Mouse (Mus musculus) brown adipose tissue, adult 24 weeks (tissue): ENCODE data around the gene Gm49776. TPM values are rescaled to one million over a fixed set of nuclear protein-coding genes. Genes with fewer than 3 reads are reported as not detected.

Experiments
- H3K27ac ChIP-seq: fragments of 200-500 bp; replicated peaks from 2 replicates; pipeline ENCODE4 v1.5.1; 2012; ENCODE audit warnings: low read depth, mild to moderate bottlenecking, low read length
- H3K4me1 ChIP-seq: fragments of 200-500 bp; 2 replicates; pipeline ENCODE4 v1.6.1; 2012; ENCODE audit warnings: low read length, mixed read lengths; ENCODE audit not compliant: control insufficient read depth, insufficient read depth, insufficient read length
- H3K4me3 ChIP-seq: fragments of 200-500 bp; 2 replicates; pipeline ENCODE4 v1.5.1; 2012; ENCODE audit warnings: low read depth, mild to moderate bottlenecking, low read length, moderate library complexity; ENCODE audit not compliant: insufficient read depth
- polyA plus RNA-seq: library from polyadenylated mRNA; stranded (reverse); fragments of >200 nt; gene quantifications from 2 replicates; pipeline ENCODE4 v1.2.4, GENCODE M21; 2012; ENCODE audit not compliant: missing spikeins, insufficient read depth, insufficient read length

Gene Gm49776
- polyA plus RNA-seq, 1 experiment = not detected

DNA sequence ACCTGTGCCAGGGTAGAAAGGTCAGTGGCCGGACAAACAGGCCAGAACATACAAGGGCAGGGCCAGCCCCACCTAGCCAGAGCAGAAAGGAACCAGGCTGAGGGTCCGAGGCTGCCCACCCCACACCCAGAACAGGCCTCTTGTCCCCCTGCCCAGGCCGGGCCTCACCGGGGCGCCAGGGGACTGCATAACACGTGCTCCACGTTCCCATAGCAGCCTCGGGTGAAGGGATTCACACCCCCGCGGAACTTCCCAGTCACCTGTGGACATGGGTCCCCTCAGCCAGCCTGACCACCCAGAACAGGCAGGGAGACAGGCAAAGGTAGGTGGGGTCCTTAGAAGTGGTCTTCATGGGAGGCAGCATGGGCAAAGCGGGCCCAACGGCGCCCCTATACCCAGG, 30.9 kb downstream of the Gm49776 start:
- Histone ChIP-seq H3K4me3 (no peak overlapping the region), H3K27ac (no peak overlapping the region), H3K4me1 (peaks cover 19% of the 10 kb centered on the region)

DNA sequence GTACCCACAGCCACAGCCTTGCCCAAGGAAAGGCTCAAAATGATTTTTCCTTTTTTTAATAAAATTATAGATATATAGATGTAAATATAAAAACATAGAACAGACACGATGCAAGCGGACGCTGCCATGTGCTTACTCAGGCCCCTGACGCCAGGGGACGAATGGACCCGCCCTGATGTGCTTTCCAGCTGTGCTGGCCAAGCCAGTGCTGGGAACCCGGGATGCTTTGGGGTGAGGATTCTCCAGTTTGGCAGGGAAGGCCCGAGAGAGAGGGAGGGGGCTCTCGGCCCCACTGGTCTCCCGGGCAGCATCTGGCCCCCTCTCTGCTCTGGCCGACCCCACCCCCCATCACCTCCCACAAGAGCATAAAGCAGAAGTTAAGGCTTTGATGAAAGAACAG, 35.9 kb downstream of the Gm49776 start:
- no peak overlapping the region for H3K4me3 ChIP-seq
- no peaks in the 10 kb centered on the region; the same call in 1 of the 2 replicates for H3K4me1 ChIP-seq
- no peak overlapping the region for H3K27ac ChIP-seq

DNA sequence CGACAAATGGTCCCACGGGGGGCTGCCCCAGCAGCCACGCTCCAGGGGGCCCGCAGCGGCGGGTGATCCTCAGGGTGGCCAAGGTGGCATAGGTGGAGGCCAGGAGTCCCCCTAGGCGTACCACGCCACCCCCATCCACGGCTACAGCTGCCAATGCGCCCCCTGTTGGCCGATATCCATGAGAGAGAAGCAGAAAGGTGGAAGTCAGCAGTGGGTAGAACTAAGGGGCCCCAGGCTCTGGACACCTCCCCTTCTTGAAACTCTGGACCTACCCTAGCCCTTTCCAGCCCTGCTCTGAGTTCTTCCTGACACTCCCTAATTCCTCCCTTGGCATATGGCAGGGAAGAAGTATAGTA, 36.6 kb downstream of the Gm49776 start:
- Histone ChIP-seq H3K4me1 (no peaks in the 10 kb centered on the region; the same call in 1 of the 2 replicates), H3K4me3 (no peak overlapping the region), H3K27ac (no peak overlapping the region)

DNA sequence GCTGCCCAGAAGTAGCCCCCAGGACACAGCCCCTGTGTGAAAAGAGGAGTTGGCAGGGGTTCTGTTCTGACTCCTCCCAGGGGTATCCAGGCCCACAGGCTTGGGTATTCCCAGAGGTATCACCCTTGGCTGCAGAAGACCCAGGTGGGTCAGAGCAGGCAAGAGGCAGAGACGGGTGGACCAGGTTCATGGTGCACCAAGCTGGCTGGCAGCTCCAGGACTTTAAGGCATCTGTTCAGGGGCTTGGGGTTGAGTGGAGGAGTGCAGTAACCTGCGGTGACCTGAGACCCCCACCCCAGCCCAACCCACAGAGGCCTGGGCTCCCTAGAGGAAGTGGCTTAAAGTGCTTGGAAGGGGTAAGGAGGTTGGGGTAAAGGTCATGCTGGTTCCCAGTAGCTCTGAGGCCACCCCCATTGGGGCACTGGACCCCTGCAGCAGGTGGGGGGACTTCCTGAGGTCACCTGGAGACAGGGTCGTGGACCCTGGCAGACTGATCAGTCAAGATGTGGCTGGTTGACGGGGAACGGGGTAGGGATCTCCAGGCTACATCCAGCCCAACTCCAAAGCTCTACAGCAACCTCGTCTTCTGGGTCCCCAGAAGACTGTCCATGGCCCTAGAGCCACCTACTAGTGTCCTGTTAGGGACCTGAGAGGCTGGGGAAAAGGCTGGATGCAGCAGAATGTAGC, 37.1 kb downstream of the Gm49776 start:
- Histone ChIP-seq H3K27ac (no peak overlapping the region), H3K4me3 (no peak overlapping the region), H3K4me1 (no peaks in the 10 kb centered on the region; the same call in 1 of the 2 replicates)

DNA sequence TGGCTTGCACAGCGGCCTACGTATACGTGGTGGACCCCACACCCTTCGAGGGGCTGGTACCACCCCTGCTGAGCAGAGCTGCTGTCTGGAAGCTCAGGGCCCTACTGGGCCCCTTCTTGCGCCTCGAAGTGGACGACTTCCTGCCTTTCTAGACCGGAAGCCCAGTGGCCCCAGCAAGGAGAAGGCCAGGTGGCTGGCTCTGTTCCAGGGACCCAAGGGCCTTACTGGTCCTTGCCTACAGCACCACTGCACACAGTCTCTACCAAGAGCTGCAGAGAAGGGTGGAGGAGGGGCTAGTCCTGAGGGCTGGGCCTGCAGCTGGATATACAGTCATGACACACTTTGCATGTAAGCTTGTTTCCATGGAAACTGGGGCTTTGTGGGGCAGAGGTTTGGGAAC, 38.1 kb downstream of the Gm49776 start:
- H3K27ac ChIP-seq = no peak overlapping the region
- no peaks in the 10 kb centered on the region; the same call in 1 of the 2 replicates for H3K4me1 ChIP-seq
- no peak overlapping the region for H3K4me3 ChIP-seq

DNA sequence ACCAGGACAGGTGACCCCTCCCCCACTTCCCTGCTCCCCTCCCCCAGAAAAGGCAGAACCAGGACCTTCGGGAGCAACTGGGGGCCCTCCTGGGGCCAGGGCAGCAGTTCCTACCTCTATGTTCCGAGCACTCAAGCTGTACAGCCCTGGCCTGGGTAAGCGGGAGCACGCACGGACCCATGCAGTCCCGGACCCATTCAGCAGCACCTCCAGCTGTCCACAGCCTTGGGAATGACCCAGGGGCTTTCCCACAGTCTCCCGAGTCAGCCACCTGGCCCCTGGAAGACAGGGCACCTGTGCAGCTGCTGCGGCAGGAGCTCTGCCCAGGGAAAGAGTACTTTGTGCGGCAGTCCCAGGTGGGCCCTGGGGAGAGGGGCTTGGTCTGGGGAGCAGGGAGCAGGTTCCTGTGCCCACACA, 39.5 kb downstream of the Gm49776 start:
- H3K4me3 ChIP-seq = no peak overlapping the region
- H3K27ac ChIP-seq = no peak overlapping the region
- no peaks in the 10 kb centered on the region; the same call in 1 of the 2 replicates for H3K4me1 ChIP-seq

DNA sequence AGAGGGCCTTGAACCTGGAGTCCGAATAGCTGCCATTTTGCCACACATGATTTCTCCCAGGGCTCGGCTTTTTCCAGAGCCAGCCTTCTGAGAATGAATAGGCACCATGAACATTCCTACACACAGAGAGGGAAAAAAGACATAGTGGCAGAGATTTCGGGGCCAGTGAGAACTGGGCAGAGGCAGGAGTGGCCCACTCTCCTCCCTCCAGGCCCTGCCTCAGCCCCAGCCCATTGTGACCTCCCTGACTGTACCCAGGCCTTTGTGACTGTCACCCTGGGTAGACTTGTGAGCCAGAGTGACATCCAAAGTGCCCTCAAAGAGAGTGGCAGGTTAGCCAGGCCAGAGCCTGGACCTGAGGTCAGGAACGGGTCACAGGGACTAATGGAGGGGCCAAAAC, 40.5 kb downstream of the Gm49776 start, which contains the start of gene Ccdc188:
Gene Ccdc188 (plus strand): TSS at position 301 of the 400 bp plus-strand sequence.
- no peaks in the 10 kb centered on the region; the same call in 1 of the 2 replicates for H3K4me1 ChIP-seq
- no peak within 1 kb of the TSS for H3K27ac ChIP-seq
- H3K4me3 ChIP-seq = no peak within 1 kb of the TSS

DNA sequence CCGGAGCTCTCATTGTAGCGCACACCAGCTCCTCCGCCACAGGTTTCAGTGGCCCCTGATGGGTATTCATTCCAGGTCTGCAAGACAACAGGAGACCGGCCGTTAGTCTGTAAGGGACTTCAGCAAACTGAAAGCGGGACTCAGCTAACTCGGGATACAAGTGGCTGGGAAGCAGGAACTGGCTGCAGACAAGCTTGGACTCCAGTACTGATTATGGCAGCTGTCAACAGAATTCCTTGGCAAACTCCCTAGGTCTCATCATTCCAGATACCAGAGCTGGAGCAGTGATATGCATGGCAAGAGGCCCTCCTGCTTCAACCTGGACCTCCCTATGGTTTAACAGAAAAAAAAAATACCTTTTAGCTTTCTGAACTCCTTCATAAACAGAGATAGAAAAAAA, 43.3 kb downstream of the Gm49776 start:
- Histone ChIP-seq H3K4me1 (no peaks in the 10 kb centered on the region), H3K4me3 (no peak overlapping the region), H3K27ac (no peak overlapping the region)

DNA sequence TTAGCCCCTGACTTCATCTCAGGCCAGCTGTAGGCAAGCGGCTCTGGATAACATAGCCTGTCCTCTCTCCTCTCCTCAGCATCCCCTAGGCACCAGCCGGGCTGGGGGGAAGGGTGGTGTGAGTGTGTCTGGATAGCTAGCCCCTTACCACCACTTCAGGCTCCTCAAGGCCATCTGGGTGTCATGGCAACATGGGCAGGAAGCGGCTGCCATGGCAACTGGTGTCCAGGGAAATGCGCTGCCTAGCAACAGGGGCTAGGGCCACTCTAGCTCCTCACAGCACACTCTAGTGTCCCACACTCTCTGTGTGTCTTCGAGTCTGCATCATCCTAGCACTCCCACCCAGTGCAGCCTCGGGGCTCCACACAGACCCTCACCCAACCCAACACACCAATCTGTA, 44.4 kb downstream of the Gm49776 start:
- Histone ChIP-seq H3K4me1 (no peaks in the 10 kb centered on the region), H3K27ac (no peak overlapping the region), H3K4me3 (no peak overlapping the region)

DNA sequence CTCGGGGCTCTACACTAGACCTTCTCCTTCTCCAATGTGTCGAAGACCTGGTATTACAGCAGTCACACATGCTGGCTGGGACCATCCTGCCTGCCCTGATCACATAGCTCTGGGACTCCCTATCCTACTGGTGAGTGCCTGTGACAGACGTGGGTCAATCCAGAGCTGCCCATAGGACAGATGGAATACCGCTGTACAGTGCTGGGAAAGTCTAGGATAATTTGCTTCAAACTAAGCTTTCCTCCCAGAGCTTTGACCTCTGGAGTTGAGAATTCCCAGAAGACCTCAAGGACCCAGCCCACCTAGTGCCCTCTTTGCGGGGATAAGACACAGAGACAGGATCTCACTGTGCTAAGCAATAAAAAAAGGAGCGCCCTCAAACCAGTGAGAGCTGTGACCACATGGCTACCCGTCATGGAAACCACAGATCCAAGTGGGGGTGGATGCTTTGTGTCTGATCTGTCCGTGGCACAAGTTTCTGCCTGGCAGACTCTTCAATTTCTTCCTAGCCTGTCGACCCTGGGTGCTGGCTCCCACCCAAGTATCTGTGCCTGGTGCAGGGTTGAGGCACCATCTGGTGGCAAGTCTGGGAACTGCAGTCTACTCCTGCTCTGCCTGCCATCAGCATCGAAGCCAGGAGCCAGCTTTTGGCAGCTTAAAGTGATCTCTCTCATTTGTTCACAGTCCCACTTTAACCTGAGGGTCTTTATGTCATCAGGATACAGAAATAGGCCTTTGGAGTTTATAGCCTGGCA, 46.5 kb downstream of the Gm49776 start:
- H3K4me1 ChIP-seq = no peaks in the 10 kb centered on the region
- no peak overlapping the region for H3K4me3 ChIP-seq
- no peak overlapping the region for H3K27ac ChIP-seq

DNA sequence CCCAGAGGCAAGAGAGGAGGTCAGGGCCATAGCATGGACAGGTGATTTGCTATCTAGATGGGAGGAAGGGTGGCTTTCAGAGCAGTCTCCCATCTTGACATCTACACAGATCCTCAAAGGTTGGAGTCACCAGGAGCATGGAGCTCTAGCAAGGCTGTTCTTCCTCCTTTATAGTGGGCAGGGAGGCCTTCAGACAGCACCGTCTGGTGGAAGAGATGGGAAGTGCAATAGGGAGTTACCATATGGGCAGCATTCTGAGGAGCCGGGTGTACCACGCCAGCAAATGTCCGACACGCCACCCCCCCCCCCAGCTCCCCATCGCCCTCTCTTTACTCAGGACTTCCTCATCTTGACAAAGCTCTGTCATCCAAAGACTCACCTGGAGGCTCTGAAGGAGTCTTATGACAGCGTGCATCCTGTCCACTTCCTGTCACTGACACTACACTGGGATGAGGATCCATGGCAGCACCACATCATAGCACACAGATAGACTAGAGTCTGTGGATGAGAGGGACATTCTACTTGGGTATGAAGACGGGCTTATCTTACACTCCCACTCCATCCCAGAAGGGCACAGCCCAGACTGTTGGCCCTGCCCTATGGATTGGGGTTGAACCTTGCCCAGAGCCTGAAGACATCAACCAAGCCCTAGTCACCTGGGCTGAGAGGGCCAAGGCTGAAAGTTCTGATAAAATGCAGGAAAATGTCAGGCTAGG, 47.3 kb downstream of the Gm49776 start:
- Histone ChIP-seq H3K4me3 (no peak overlapping the region), H3K4me1 (no peaks in the 10 kb centered on the region), H3K27ac (no peak overlapping the region)

DNA sequence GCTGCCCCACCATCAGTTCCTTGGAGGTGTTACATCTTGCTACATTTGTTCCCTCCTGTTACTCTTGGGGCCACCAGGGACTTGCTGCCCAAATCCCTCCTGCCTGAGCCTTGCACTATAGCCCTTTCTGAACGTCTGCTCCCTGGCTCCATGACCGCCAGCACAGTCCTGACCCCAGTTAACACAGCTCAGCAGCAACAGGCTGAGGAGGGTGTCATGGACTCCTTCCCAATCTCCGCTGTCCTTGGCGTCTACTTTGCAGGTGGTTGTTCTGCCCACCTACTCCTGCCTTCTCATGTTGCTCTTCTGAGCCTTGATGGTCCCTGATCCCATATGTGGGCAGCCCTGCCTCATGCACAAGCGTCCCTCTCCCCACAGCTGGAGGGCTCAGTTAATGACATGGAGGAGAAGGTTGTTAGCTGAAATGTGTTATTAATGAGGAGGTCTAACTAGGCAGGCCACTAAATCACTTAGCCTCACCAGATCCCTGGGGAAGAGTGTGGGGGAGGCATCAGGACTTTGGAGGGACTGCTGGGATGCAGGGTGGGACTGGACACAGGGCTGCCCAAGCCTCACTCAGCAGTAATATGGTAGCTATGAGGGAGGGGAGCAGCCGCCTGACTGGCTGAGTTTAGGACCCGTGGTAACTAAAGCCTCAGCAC, 54.6 kb downstream of the Gm49776 start:
- no peak overlapping the region for H3K27ac ChIP-seq
- no peak overlapping the region for H3K4me3 ChIP-seq
- no peaks in the 10 kb centered on the region for H3K4me1 ChIP-seq

DNA sequence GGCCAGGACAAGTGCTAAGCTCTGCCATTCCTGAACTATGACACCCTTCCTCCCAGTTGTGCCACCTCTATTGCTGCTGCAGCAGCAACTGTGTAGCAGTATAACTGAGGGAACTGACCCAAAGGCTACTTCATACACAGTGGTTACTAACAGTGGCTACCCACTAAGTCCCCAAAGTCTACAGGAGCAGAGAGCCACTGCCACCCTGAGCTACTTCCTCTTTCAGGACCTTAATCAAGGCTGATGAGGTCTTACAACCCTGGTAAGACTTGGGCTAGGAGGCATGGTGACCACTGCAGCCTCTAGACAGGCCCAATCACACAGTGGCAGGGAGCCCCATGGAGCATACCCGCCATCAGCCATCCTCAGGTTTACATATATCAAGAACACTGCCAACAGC, 56.1 kb downstream of the Gm49776 start:
- H3K27ac ChIP-seq = no peak overlapping the region
- H3K4me1 ChIP-seq = no peaks in the 10 kb centered on the region
- no peak overlapping the region for H3K4me3 ChIP-seq

DNA sequence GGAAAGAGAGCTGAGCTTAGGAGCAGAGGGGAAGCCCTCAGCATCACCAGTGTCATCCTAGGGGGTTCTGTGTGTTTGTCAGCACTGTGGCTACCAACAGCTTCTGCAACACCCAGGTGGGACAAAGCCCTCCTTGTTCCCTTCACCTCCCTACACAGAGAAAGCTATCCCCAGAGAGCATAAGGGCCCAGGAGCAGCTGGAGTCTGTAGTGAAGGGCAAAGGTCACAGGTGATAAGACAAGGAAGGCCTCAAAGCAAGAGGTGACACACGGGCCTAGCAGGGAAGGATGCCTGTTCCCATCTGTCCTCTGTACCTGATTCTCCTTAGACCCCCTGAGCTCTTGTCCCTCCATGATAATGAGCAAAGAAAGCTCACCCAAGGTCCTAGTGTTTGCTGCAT, 56.5 kb downstream of the Gm49776 start:
- H3K4me3 ChIP-seq = no peak overlapping the region

DNA sequence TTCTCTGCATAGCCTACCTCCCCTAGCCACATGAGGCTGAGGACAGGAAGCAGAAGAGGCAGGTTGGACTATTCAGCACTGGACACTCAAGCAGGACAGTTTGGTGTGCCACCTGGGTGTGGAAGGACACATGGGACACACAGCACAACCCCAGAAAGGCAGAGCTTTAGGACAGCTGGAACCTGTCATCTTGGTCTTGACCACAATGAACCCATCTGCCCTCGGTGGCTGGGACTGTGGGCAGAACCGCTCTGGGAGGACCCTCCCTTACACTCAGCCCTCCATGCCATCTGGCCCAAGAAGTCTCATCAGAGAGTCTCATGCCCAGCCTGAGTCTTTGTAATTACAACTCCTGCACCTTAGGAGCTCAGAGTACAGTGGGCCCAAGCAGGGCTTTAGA, 58.1 kb downstream of the Gm49776 start:
- Histone ChIP-seq H3K4me1 (no peaks in the 10 kb centered on the region), H3K27ac (no peak overlapping the region)

More for the DNA sequence above, 56.5 kb downstream of the Gm49776 start:
- Histone ChIP-seq H3K4me1 (no peaks in the 10 kb centered on the region), H3K27ac (no peak overlapping the region)

More for the DNA sequence above, 58.1 kb downstream of the Gm49776 start:
- H3K4me3 ChIP-seq = no peak overlapping the region
